Mouse (Mus musculus) stomach, postnatal 0 days (tissue): ENCODE measurements around the gene Wfdc13. TPM values are rescaled to one million over a fixed set of nuclear protein-coding genes. Genes with fewer than 3 reads are reported as not detected.
"Not testable (repeated sequence)": the region's sequence is repeated elsewhere in the genome, so short reads cannot be mapped to it uniquely, and the experiment has no call there.

Experiments
- ATAC-seq: fragments of 200-750 bp; cut with Nextera tagmentation; 2 replicates; pipeline ENCODE4 v1.8.0; 2017; ENCODE audit not compliant: low FRiP score, low TSS enrichment
- DNase-seq: peaks from one replicate; pipeline ENCODE4 v3.0.0-alpha.2; 2016; ENCODE audit warnings: low spot score
- H3K27ac ChIP-seq: fragments of 300-500 bp; sonication (generic); replicated peaks from 2 replicates; pipeline ENCODE4 v1.5.1; 2014; ENCODE audit warnings: mild to moderate bottlenecking, control low read depth
- H3K27me3 ChIP-seq: fragments of 300-500 bp; sonication (generic); 2 replicates; pipeline ENCODE4 v1.6.1; 2014; ENCODE audit warnings: low read length; ENCODE audit not compliant: control insufficient read depth, insufficient read depth
- H3K36me3 ChIP-seq: fragments of 300-500 bp; sonication (generic); 2 replicates; pipeline ENCODE4 v1.6.1; 2014; ENCODE audit warnings: low read length, mixed read lengths; ENCODE audit not compliant: control insufficient read depth, insufficient read depth
- H3K4me1 ChIP-seq: fragments of 300-500 bp; sonication (generic); replicated peaks from 2 replicates; pipeline ENCODE4 v1.6.1; 2014; ENCODE audit warnings: antibody characterized with exemption; ENCODE audit not compliant: control insufficient read depth, insufficient read depth
- H3K4me2 ChIP-seq: fragments of 300-500 bp; sonication (generic); replicated peaks from 2 replicates; pipeline ENCODE4 v1.6.1; 2014; ENCODE audit warnings: low read depth, mild to moderate bottlenecking, control low read depth, moderate library complexity
- H3K4me3 ChIP-seq: fragments of 300-500 bp; sonication (generic); 2 replicates; pipeline ENCODE4 v1.5.1; 2014; ENCODE audit warnings: low read depth, low read length, control low read depth
- H3K9ac ChIP-seq: fragments of 300-500 bp; sonication (generic); 2 replicates; pipeline ENCODE4 v1.6.1; 2014; ENCODE audit warnings: mild to moderate bottlenecking, low read length, control low read depth, mixed read lengths
- H3K9me3 ChIP-seq: fragments of 300-500 bp; sonication (generic); 2 replicates; pipeline ENCODE4 v1.6.1; 2016; ENCODE audit warnings: low read length; ENCODE audit not compliant: control insufficient read depth
- CTCF ChIP-seq: IDR thresholded peaks from 2 replicates; pipeline ENCODE4 v1.5.1; 2016; ENCODE audit warnings: antibody characterized with exemption, low read depth, mild to moderate bottlenecking, moderate library complexity
- EP300 ChIP-seq: optimal IDR thresholded peaks from 2 replicates; pipeline ENCODE3; 2016; ENCODE audit warnings: antibody characterized with exemption
- WGBS: fragments of 180-500 bp; shearing (Covaris S2); extraction: QIAGEN DNeasy Blood & Tissue Kit; methylation state at CpG from one replicate; pipeline ENCODE4 v1.1.7; 2014; 5-methylcytosine and 5-hydroxymethylcytosine counted together
- polyA plus RNA-seq: library from polyadenylated mRNA; unstranded; fragments of >200 nt; fragmentation: Nextera tagmentation; extraction: Ambion mirVana; gene quantifications from 2 replicates; pipeline ENCODE4 v1.2.1, GENCODE M21; 2015

Wfdc13 gene
- polyA plus RNA-seq, 1 experiment from 2014 or later: 2.6 TPM

- Histone ChIP-seq H3K4me2 (no peak overlapping the region), H3K9me3 (no peaks in the 10 kb centered on the region), H3K4me1 (no peaks in the 10 kb centered on the region), H3K36me3 (no peaks in the 10 kb centered on the region), H3K27ac (no peak overlapping the region), H3K4me3 (no peak overlapping the region), H3K27me3 (no peaks in the 10 kb centered on the region), H3K9ac (no peak overlapping the region)
- WGBS: 63% methylated on average over 5 of the region's 5 CpGs
- DNase-seq (no peak), ATAC-seq (no peak)
- TF ChIP-seq EP300 (no peak), CTCF (no peak)
Measured at GRCm38 (mm10) chr2:164701761-164702160, 16.9 kb downstream of the Wfdc13 start.

DNA sequence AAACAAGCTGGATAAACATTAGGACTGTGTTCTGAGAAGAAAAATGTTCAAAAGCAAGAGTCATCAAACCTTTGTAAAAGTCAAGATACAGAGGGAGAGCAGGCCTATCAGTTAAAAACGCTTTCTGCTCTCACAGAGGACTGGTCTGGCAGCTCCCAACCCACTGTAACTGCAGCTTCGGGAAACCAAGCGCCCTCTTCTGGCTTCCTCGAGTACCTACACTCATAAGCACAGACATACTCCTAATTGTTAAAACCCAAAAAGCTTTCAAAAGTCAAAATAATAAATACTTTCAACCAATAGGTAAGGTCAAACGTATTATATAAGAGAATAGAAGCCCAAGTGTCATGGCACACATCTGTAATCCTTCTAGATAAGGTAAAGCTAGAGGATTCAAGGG is 19.3 kb downstream of the Wfdc13 start:
- no peak for ATAC-seq
- 83% methylated on average over 5 of the region's 5 CpGs for WGBS

DNA sequence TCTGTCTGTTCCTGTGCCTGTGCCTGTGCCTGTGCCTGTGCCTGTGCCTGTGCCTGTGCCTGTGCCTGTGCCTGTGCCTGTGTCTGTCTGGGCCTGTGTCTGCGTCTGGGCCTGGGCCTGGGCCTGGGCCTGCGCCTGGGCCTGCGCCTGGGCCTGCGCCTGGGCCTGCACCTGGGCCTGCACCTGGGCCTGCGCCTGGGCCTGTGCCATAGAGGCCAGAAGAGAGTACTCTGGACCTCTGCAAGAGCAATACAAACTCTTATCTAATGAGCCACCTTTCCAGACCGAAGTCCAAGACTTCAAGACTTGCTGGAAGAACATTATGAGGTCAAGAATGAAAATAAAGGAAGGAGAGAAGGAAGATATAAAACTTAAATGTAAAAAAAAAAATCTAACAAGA is 20.4 kb downstream of the Wfdc13 start:
- Histone ChIP-seq H3K4me3 (no peak overlapping the region), H3K9me3 (no peaks in the 10 kb centered on the region), H3K27ac (no peak overlapping the region), H3K36me3 (no peaks in the 10 kb centered on the region), H3K27me3 (no peaks in the 10 kb centered on the region), H3K4me1 (no peaks in the 10 kb centered on the region), H3K4me2 (no peak overlapping the region), H3K9ac (no peak overlapping the region)
- no peak for DNase-seq
- ATAC-seq: no peak
- TF ChIP-seq CTCF (no peak), EP300 (no peak)
- WGBS: 93% methylated on average over 6 of the region's 6 CpGs

More for the DNA sequence above, 19.3 kb downstream of the Wfdc13 start:
- no peak overlapping the region for H3K9ac ChIP-seq
- H3K36me3 ChIP-seq: no peaks in the 10 kb centered on the region
- DNase-seq: no peak
- no peak overlapping the region for H3K27ac ChIP-seq
- H3K4me3 ChIP-seq: no peak overlapping the region
- H3K4me2 ChIP-seq: no peak overlapping the region
- no peaks in the 10 kb centered on the region for H3K27me3 ChIP-seq
- no peaks in the 10 kb centered on the region for H3K9me3 ChIP-seq
- H3K4me1 ChIP-seq: no peaks in the 10 kb centered on the region
- TF ChIP-seq CTCF (no peak), EP300 (no peak)

DNA sequence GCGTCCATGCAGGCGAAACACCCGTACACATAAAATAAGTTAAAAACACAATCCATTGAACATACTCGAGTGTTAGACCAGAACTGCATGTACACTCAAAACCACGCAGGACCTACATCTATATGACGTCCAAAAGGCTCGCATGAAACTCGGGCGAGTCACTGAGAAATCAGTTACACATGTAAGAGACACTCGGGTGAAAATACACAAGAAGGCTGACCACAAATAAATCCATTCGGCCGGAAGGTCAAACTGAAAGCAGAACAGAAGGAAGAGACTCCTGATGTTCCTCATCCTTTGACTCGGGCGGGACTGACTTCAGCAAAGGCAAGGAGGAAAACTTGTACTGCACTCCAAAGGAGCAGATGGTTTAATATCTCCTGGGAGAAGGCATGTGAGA is 21.1 kb downstream of the Wfdc13 start:
- Histone ChIP-seq H3K27ac (no peak overlapping the region), H3K4me1 (no peaks in the 10 kb centered on the region), H3K9me3 (no peaks in the 10 kb centered on the region), H3K9ac (no peak overlapping the region), H3K4me2 (no peak overlapping the region), H3K36me3 (no peaks in the 10 kb centered on the region), H3K4me3 (no peak overlapping the region), H3K27me3 (no peaks in the 10 kb centered on the region)
- TF ChIP-seq CTCF: no peak
- ATAC-seq: no peak
- DNase-seq: no peak
- 91% methylated on average over 14 of the region's 14 CpGs for WGBS

DNA sequence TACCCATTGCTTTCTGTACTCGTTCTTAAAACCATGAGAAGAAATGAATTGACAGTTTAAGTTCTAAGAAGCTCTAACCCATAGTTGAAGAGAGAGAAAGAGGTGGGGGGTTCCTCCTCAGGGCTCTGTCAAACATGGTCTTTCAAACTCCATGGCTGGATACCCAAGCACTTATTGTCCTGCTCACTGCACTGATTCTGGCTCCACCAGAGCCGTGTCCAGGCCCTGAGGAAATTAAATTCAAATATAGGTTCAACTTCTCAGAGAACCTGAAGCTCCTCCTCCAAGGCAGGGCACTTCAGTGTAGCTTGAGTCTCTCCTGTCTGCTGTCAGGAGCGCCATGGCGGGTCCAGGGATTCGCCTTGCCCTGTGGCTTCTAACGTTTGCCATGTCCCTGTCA is 30.1 kb downstream of the Wfdc13 start, which contains the start of gene Spint5:
TSS of gene Spint5 (plus strand) at position 301 of the 400 bp plus-strand sequence.
- Histone ChIP-seq H3K27ac (no peak within 1 kb of the TSS), H3K27me3 (no peaks in the 10 kb centered on the region), H3K9me3 (no peaks in the 10 kb centered on the region), H3K4me3 (no peak within 1 kb of the TSS), H3K36me3 (no peaks in the 10 kb centered on the region), H3K4me2 (no peak within 1 kb of the TSS), H3K4me1 (no peaks in the 10 kb centered on the region), H3K9ac (no peak within 1 kb of the TSS)
- DNase-seq (no peak), ATAC-seq (no peak)
- 72% methylated on average over 6 of the region's 6 CpGs for WGBS
- TF ChIP-seq CTCF (no peak), EP300 (no peak)

GRCm38 (mm10) chr2:164716194-164716786 is 31.4 kb downstream of the Wfdc13 start:
- not testable (repeated sequence) for DNase-seq, H3K9ac ChIP-seq, H3K4me3 ChIP-seq, H3K9me3 ChIP-seq, H3K27me3 ChIP-seq, H3K4me1 ChIP-seq, H3K27ac ChIP-seq, H3K4me2 ChIP-seq, ATAC-seq, H3K36me3 ChIP-seq
- WGBS: 91% methylated on average over 21 of the region's 23 CpGs
